Mouse (Mus musculus) right cerebral cortex, postnatal 14 days (tissue): Measurements from ENCODE around the gene Prr22.

Experiments
- DNase-seq: peaks from one replicate; pipeline ENCODE4 v3.0.0; 2022

The Prr22 gene

DNA sequence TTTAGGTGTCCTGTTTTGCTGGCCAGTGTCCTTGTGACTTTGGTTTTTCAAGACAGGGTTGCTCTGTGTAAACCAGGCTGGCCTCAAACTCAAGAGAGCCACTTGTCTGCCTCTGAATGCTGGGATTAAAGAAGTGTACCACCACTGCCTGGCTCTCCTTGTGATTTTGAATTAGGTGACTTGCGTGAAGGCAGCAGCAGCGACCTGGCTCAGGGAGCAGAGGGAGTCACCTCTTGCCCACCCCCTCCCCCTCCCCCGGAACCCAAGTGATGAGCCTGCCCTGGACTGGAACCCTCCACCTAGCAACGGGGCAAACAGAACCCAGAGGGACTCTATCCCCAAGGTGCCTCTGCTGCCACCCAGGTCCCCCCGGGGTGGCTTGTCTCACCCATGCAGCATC is at the start of gene Prr22:
Gene Prr22, plus strand, starts transcription at position 301 of the 400 bp plus-strand sequence.
- no peak for DNase-seq

DNA sequence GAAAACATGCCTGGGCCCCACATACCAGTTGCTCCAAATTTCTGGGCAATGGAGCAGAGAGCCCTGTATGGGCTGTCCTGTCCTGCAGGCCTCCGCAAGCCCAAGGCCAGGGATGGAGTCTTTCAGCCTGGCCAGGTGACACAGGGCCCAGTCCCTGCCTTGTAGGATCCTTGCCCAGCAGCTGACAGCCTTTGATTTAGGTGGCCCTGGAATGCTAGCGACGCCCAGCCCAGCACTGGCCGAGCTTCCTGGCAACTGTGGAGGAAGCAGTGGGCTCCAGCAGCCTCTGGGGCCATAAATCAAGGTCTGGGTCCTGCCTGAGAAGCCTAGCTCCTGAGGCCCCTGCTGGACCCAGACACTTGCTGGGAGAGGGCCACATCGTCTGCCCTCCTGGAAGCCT is 47.6 kb upstream of the Prr22 start:
- no peak for DNase-seq

DNA sequence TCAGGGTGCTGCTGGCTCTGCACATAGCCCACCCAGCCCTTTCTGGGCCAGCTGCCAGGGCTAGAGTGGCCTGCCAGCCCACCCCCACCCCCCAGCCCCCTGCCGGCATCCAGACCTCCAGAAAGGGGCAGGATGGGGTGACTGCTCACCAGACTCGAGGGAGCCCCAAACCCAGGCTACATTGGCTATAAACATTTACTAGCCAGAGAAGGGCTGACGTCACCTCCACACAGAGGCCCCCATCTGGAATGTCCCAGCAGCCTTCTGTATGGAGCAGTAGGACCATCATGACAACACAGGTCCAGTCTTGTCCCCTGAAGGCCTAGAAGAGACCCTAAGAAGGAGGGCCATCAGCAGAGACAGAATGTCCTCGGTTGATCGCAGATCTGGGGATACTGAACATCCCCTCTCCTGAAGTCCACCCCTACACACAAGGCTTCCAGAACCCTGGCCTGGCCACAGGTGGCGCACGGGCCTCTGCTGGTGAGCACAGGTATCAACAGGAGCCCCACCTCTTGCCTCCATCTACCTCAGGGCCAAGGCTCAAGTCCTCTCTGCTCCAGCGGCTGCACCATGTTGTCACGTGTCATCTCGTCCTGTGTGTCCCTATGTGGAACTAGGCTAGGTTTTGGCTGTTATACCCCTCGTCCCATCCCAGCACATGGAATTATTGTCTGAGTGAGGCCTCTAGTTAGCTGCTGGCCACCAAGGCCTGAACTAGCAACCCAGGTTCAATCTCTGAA is 46.5 kb upstream of the Prr22 start:
- DNase-seq = no peak

- no peak for DNase-seq
These were observed 42.9 kb upstream of the Prr22 start for GRCm38 (mm10) chr17:56727029-56727649.

DNA sequence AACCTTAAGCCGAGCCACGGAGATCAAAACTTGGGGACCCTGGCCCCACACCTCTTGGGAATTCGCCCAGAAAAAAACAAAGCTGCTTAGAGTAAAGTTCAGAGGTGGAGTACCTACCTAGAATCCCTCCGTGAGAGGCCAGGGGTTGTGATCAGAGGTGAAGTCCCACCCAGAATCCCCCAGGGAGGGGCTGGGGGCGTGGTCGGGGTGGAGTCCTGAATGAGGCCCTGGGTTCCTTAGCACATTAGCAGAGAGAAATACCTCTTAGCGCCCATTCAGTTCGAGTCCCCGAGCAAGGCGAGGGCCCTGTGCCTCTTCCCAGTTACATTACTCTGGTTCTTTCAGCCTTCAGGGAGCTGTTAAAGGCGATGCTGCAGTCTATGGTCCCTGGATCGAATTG is 42.4 kb upstream of the Prr22 start:
- DNase-seq = no peak

DNA sequence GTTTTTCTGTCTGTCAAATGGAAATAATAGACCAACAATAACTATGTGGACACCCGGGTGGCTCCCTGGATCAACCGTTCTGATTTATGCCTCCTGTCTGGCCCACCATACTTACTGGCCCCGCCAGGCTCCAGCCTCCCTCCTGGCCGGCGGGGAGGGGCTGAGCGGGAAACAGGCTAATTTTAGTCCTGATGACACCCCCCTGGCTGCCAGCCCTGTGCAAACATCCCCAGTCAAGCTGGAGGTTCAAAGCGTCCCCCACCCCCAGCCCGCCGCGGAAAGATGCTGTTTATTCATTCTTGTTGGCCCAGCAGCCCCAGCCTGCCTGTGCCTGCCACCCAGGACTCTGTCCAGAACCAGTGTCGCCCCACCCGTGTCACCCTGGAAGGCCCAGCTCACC is 41.9 kb upstream of the Prr22 start:
- DNase-seq = peak; percentile 46

DNA sequence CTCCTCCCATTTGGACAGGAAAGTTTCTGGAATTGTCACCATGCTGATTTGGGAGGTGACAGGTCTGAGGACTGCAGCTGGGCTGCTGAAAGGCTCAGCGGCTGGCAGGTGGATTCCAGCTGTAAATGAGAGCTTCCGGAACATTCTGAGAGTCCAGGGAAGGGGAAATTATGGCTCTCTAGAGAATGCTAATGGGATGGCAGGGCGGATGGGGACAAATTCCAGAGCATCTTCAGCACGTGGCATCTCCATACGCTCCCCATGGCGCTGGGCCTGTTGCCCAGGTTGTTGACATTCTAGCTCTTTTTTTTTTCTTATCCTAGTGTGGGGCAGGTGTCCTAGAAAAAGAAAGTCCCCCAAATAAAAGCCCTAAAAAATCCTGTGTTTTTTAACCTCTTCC is 40.9 kb upstream of the Prr22 start:
- DNase-seq = no peak

- DNase-seq = no peak
These were observed 40.4 kb upstream of the Prr22 start for GRCm38 (mm10) chr17:56729656-56730055.

- DNase-seq = no peak
These were observed 33.5 kb upstream of the Prr22 start for GRCm38 (mm10) chr17:56736534-56736933.

DNA sequence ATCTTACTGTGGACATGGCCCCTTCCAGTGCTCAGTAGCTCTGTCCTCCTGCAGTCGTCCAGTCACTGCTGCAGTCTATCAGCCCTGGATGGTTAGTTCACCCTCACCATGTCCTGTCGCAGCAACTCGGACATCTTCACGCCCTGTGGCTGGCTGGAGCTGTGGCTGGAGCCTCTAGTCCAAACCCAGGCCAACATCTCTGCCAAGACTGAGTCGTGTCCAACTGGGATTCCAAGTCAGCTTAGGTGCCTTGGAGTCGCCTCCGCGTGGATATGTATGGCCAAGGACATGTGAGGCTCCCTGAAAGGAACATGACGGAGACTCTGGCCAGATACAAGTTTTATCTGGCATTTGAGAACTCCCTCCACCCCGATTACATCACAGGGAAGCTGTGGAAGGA is 31.8 kb upstream of the Prr22 start:
- no peak for DNase-seq

GRCm38 (mm10) chr17:56740118-56740787 is 29.8 kb upstream of the Prr22 start:
- DNase-seq = no peak

GRCm38 (mm10) chr17:56740788-56741160 is 29.3 kb upstream of the Prr22 start:
- no peak for DNase-seq

DNA sequence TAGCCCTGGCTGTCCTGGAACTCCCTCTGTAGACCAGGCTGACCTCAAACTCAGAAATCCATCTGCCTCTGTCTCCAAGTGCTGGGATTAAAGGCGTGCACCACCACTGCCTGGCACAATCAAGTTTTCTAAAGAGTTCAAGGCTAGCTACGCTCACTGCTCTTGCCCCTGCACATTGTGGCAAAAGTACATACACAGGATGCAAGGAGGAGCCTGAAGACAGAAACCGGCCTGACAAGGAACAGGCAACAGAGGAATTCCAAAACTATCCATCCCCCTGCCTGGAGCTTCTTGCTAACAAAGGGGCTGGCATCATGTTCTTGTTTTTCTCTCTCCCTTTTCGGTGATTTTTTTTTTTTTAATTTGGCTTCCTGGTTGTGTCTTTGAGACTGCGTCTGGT is 25.9 kb upstream of the Prr22 start:
- no peak for DNase-seq

DNA sequence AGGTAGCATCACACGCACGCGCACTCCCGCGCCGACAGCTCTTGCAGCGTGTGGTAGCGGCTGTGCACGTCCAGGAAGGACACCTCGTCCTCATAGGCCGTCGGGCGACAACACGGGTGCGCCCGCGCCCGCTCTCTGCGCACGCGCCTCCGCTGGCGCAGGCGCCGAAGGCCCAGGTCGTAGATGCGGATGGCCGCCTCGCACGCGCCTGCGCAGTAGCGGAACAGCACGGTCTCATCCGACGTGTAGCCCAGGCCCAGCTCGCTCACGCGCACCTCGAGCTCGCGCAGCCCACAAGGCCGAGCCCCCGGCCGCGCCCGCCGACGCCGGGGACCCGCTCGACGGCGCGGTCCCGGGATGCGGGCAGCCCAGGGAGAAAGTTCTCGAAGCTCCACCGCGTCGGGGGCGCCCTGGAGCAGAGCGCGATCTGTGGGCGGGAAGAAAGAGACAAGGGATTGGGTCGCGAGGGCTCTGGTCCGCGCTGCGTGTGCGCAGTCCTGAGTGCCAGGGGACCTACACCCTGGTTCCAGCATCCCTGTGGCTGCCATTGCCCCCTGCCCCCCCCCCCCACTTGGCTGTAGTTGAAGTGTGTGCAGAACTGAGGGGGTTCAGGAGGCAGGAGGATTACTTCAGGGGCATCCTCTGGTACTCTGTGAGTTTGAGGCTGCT is 18.5 kb upstream of the Prr22 start:
- DNase-seq = no peak

DNA sequence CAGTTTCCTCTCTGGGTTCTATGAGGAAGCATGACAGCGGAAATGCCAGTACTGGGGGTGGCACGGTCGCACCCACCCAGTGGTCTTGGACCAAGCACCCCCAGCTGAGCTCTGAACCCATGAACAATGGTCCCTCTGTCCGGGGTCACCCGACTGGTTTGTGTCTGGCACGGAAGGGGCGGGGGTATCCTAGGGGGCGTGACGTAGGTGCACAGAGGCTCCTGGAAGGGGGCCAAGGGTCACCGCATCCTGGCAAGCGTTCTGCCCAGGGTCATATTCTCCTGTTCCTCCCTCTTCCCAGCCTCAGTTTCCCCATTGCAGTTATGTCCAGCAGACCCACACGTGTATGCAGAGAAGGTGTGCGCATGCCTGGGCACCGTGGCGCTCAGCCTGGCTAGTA is 16.6 kb upstream of the Prr22 start:
- DNase-seq = no peak

DNA sequence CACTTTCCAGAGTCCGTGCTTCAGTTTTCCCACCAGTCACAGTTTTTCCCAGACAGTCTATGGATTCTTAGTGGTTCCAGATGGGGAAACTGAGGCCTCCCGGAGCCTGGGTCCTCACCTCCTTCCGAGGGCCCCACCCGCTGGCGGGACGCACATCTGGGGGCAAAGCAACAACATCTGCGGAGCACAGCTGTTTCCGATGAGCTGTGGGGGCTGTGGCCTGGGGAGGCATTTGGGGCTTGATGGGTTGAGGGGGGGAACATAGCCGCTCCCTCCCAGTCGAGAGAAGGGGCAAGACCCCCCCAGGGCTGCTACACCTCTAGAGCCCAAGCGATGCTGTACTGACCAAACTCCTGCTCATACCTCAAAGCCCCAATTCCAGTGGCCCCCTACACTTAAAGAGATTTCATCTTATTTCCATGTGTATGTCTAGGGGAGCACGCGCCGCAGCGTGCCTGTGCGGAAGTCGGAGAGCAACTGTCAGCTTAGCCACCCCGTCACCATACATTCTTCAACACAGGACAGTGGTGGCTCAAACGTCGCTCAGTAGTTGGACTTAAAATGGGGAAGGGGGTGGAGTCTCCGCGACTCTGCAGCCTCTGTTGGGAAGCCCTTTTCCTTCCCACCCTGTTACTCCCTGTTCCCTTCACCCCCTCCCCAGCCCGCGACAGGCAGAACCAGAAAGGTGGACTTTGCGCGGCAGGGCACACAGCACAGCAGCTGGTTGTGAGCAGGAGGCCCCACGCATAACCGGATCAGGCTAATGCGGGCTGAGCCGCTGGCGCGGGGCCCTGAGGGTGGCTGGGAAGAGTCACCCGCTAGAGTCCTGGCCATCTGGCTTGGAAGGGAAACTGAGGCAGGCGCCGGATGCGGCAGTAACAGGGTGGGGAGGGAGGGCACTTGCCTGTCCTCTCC is 15.5 kb upstream of the Prr22 start:
- DNase-seq = no peak

DNA sequence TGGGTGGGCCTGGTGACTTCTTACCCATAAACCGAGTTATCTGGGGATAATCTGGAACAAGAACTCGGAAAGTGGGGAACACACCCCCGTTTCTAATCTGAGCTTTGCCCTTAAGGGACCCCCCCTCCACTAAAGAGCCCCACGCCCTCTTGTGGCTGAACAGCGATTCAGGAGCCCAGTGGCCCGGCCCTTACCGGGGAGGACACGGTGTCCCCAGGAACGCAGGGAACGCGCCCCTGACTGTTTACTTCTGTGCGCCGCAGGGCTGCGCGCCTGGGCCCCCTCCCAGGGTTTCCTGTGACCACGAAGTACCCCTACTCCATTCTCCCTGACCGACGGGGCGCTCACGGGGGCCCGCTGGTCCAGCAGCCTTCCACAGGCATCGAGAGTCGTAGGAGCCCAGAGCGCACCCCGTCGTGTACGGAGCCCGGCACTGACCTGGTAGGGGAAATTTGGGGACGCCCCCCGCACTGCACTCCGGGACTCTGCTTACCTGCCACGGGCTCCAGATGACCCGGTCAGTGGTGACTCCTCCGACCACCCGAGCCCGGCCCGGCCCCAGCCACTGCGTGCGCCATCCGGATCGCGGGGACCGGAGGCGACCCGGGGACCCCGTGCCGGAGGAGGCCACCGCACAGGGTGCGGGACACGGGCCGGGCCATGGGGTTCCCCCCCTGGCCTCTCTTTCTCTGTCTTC is 13.2 kb upstream of the Prr22 start:
- no peak for DNase-seq

DNA sequence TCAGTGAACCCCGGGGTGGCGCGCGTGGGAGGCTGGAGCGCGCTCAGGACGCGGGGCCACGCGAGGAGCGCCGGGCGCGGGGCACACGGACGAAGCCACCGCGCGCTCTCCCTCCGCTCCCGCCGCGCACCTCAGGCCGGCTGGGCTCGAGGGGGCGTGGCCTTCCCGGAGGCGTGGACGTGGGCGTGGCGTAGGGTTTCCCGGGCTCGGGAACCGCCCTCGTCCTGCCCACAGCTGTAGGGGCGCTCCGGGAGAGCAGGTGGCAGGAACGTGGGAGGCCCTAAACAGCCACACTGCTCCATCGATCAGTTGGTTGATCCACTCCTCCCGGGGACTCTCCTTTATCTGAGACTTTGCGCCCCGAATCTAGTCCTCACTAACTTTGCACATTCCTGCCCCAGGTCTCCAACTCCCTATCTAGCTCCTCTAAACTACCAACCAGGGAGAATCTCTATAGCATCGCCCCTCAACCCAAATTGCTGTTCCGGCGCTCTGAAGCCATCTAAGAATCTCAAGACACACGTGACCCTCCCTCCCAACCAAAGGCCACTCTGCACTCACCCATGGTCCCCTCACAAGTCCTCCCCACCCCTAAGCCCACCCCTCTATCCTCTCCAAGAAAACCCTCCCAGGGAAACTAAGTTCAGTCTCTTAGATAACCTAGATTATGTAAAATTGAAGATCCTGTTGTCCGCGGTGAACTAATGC is 12.5 kb upstream of the Prr22 start, which contains the start of gene Nrtn:
Gene Nrtn, minus strand, starts transcription at position 115 of the 708 bp plus-strand sequence.
- peak; percentile 60 for DNase-seq

DNA sequence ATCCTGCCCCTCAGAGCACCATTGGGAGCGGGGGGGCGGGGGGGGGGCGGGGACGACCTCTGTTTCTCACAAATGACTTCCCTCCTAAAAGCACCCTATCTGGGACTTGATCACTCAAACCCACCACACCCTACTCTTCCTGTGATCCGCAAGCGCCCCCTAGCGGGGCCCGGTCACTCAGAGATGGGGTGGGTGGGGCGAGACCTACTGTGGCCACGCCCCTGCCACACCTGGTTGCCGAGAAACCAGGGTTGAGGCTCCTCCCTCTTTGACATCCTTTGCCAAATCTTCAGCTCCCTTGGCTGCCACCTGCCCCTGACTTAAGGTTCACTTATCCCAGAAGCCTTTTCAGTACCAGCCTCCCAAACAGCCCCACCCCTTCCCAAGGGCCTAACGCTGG is 11.9 kb upstream of the Prr22 start:
- DNase-seq = peak; percentile 76

DNA sequence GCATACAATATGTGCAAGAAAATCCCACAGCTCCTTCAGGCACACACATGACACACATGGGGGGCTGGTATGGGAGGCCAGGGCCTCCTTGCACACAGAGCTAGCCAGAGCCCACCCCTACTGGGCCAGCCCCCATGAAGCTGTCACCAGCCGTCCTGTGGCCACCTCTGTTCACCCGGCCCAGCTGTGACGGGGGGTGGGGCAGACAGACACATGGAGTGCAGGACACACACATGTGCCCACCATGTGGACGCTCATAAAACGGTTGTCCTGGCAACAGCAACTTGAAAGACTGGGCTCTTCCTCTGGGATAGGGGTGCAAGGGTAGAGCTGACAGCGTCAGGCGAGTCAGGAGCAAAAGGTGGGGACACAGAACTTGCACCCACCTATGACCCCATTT is 10.8 kb upstream of the Prr22 start:
- no peak for DNase-seq

DNA sequence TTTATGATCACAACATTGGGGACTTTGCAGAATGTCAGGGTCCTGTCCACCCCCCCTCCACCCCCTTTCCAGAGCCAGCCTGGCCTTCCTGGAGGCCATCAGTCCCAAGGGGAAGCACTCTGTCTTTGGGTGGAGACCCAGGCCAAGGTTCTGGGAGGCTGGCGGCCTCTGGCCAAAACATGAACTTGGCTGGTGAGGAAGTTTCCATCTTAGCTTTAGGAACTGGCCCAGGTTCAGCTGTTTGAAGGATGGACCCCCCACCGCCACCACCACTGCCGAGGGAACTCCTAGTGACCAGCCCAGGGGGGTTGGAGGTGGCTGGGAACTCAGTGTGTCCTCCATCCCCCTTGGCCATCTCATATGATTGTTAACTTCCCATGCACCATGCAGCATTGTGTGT is 9.0 kb upstream of the Prr22 start:
- no peak for DNase-seq
